Mouse (Mus musculus) MEL (cell line): ENCODE measurements around the gene Fam241a. TPM values are rescaled to one million over a fixed set of nuclear protein-coding genes. Genes with fewer than 3 reads are reported as not detected.

Source experiments
- DNase-seq: peaks from one replicate; pipeline ENCODE4 v3.0.0; 2011; ENCODE audit warnings: low read depth, low spot score
- H3K27ac ChIP-seq: 2 replicates; pipeline ENCODE4 v1.5.1; 2012; ENCODE audit warnings: low read depth, mild to moderate bottlenecking, control low read depth, low read length, moderate library complexity; ENCODE audit not compliant: control insufficient read depth
- H3K27me3 ChIP-seq, 2 experiments: fragments of 150-350 bp in 1 of 2; sonication (generic) in 1 of 2; 2 replicates each; pipeline ENCODE4 v1.6.1; 2012; ENCODE audit warnings: low read length in 2 of 2, mild to moderate bottlenecking in 2 of 2, improper control_type of control experiment in 1 of 2, moderate library complexity in 1 of 2; ENCODE audit not compliant: insufficient read depth in 2 of 2, control insufficient read depth in 1 of 2
- H3K36me3 ChIP-seq, 2 experiments: 2 replicates each; pipeline ENCODE4 v1.6.1; 2012 to 2014; ENCODE audit warnings: low read length in 2 of 2, improper control_type of control experiment in 1 of 2, inconsistent platforms in 1 of 2, mild to moderate bottlenecking in 1 of 2; ENCODE audit not compliant: insufficient read depth in 2 of 2, control insufficient read depth in 1 of 2
- H3K4me1 ChIP-seq, 2 experiments: fragments of 150-350 bp in 1 of 2; sonication (generic) in 1 of 2; 2 replicates each; pipeline ENCODE4 v1.6.1; 2012; ENCODE audit warnings: low read length in 2 of 2, improper control_type of control experiment in 1 of 2, mild to moderate bottlenecking in 1 of 2; ENCODE audit not compliant: insufficient read depth in 2 of 2, control insufficient read depth in 1 of 2
- H3K4me3 ChIP-seq, 2 experiments: fragments of 150-350 bp in 1 of 2; sonication (generic) in 1 of 2; 2 replicates each; pipeline ENCODE4 v1.5.1; 2012; ENCODE audit warnings: low read depth in 2 of 2, low read length in 2 of 2, mild to moderate bottlenecking in 2 of 2, moderate library complexity in 2 of 2, control low read depth in 1 of 2, improper control_type of control experiment in 1 of 2; ENCODE audit not compliant: control insufficient read depth in 1 of 2, insufficient read depth in 1 of 2
- H3K79me2 ChIP-seq: 2 replicates; pipeline ENCODE4 v1.6.1; 2012; ENCODE audit warnings: mild to moderate bottlenecking, low read length, moderate library complexity; ENCODE audit not compliant: control insufficient read depth, poor library complexity, insufficient read depth
- H3K9ac ChIP-seq: 2 replicates; pipeline ENCODE4 v1.6.1; 2012; ENCODE audit warnings: low read depth, mild to moderate bottlenecking, control low read depth, low read length, moderate library complexity; ENCODE audit not compliant: control insufficient read depth, poor library complexity, severe bottlenecking
- H3K9me3 ChIP-seq: fragments of 150-350 bp; sonication (generic); replicated peaks from 2 replicates; pipeline ENCODE4 v1.6.1; 2012; ENCODE audit warnings: mild to moderate bottlenecking, low read length, improper control_type of control experiment, moderate library complexity; ENCODE audit not compliant: insufficient read depth
- CHD1 ChIP-seq: IDR thresholded peaks from 2 replicates; pipeline ENCODE4 v1.6.1; 2012; ENCODE audit warnings: low read depth, mild to moderate bottlenecking, inconsistent platforms, low read length, improper control_type of control experiment
- CHD2 ChIP-seq: IDR thresholded peaks from 2 replicates; pipeline ENCODE4 v1.6.1; 2011; ENCODE audit warnings: low read length, improper control_type of control experiment
- CTCF ChIP-seq, 3 experiments: IDR thresholded peaks in 2 of 3; conservative IDR thresholded peaks in 1 of 3; 2 replicates each; pipeline ENCODE4 v1.5.1; 2011 to 2012; ENCODE audit warnings: low read length in 3 of 3, low read depth in 2 of 3, mild to moderate bottlenecking in 2 of 3, improper control_type of control experiment in 1 of 3, inconsistent platforms in 1 of 3, mixed read lengths in 1 of 3, moderate library complexity in 1 of 3; ENCODE audit not compliant: control insufficient read depth in 1 of 3, insufficient read depth in 1 of 3, poor library complexity in 1 of 3, severe bottlenecking in 1 of 3
- E2F4 ChIP-seq: IDR thresholded peaks from 2 replicates; pipeline ENCODE4 v1.6.1; 2011; ENCODE audit warnings: low read depth, low read length, improper control_type of control experiment, borderline replicate concordance
- ELF1 ChIP-seq: IDR thresholded peaks from 2 replicates; pipeline ENCODE4 v1.6.1; 2014; ENCODE audit warnings: low read depth, mild to moderate bottlenecking, inconsistent platforms, low read length, improper control_type of control experiment, moderate library complexity
- GATA1 ChIP-seq: IDR thresholded peaks from 2 replicates; pipeline ENCODE4 v1.6.1; 2011; ENCODE audit warnings: low read depth, low read length, improper control_type of control experiment
- KAT2A ChIP-seq: conservative IDR thresholded peaks from 2 replicates; pipeline ENCODE4 v1.6.1; 2012; ENCODE audit warnings: low read depth, low read length, improper control_type of control experiment, inconsistent platforms
- MAFK ChIP-seq: IDR thresholded peaks from 2 replicates; pipeline ENCODE4 v1.6.1; 2011; ENCODE audit warnings: low read depth, mild to moderate bottlenecking, low read length, improper control_type of control experiment, borderline replicate concordance
- MAZ ChIP-seq: IDR thresholded peaks from 2 replicates; pipeline ENCODE4 v1.6.1; 2012; ENCODE audit warnings: low read depth, mild to moderate bottlenecking, inconsistent platforms, low read length, improper control_type of control experiment
- MEF2A ChIP-seq: IDR thresholded peaks from 2 replicates; pipeline ENCODE4 v1.6.1; 2014; ENCODE audit warnings: low read depth, mild to moderate bottlenecking, inconsistent platforms, low read length, improper control_type of control experiment; ENCODE audit not compliant: poor library complexity, insufficient replicate concordance, severe bottlenecking; ENCODE audit errors: extremely low read depth
- MYB ChIP-seq: IDR thresholded peaks from 2 replicates; pipeline ENCODE4 v1.6.1; 2011; ENCODE audit warnings: mild to moderate bottlenecking, low read depth, low read length, improper control_type of control experiment
- MYC ChIP-seq: IDR thresholded peaks from 2 replicates; pipeline ENCODE4 v1.6.1; 2011; ENCODE audit warnings: low read depth, mild to moderate bottlenecking, low read length, improper control_type of control experiment, moderate library complexity
- NRF1 ChIP-seq: IDR thresholded peaks from 2 replicates; pipeline ENCODE4 v1.6.1; 2014; ENCODE audit warnings: low read depth, mild to moderate bottlenecking, inconsistent platforms, low read length, improper control_type of control experiment, moderate library complexity; ENCODE audit not compliant: poor library complexity, insufficient read depth, severe bottlenecking
- POLR2A ChIP-seq, 2 experiments: IDR thresholded peaks; 2 replicates each; pipeline ENCODE4 v1.6.1; 2011 to 2012; ENCODE audit warnings: low read length in 2 of 2, mild to moderate bottlenecking in 2 of 2, control low read depth in 1 of 2, improper control_type of control experiment in 1 of 2, low read depth in 1 of 2, moderate library complexity in 1 of 2; ENCODE audit not compliant: control insufficient read depth in 1 of 2, insufficient read depth in 1 of 2, poor library complexity in 1 of 2
- RAD21 ChIP-seq: IDR thresholded peaks from 2 replicates; pipeline ENCODE4 v1.6.1; 2011; ENCODE audit warnings: mild to moderate bottlenecking, low read depth, low read length, improper control_type of control experiment
- SMC3 ChIP-seq: IDR thresholded peaks from 2 replicates; pipeline ENCODE4 v1.6.1; 2011; ENCODE audit warnings: low read depth, low read length, improper control_type of control experiment
- TAL1 ChIP-seq: IDR thresholded peaks from 2 replicates; pipeline ENCODE4 v1.6.1; 2012; ENCODE audit warnings: mild to moderate bottlenecking, inconsistent platforms, low read length, moderate library complexity, mixed read lengths
- TCF12 ChIP-seq: IDR thresholded peaks from 2 replicates; pipeline ENCODE4 v1.6.1; 2014; ENCODE audit warnings: low read depth, mild to moderate bottlenecking, inconsistent platforms, low read length, improper control_type of control experiment, moderate library complexity
- UBTF ChIP-seq: IDR thresholded peaks from 2 replicates; pipeline ENCODE4 v1.6.1; 2012; ENCODE audit warnings: low read depth, mild to moderate bottlenecking, inconsistent platforms, low read length, improper control_type of control experiment, moderate library complexity, borderline replicate concordance; ENCODE audit not compliant: insufficient read depth
- USF1 ChIP-seq: IDR thresholded peaks from 2 replicates; pipeline ENCODE4 v1.6.1; 2014; ENCODE audit warnings: low read depth, mild to moderate bottlenecking, inconsistent platforms, low read length, improper control_type of control experiment, moderate library complexity
- ZNF384 ChIP-seq: IDR thresholded peaks from 2 replicates; pipeline ENCODE4 v1.6.1; 2012; ENCODE audit warnings: low read depth, mild to moderate bottlenecking, inconsistent platforms, low read length, improper control_type of control experiment
- polyA plus RNA-seq, 2 experiments: library from polyadenylated mRNA; stranded (reverse) in 1 of 2; unstranded in 1 of 2; fragments of >175 nt in 1 of 2; fragments of >200 nt in 1 of 2; gene quantifications; 2 replicates each; pipeline versions ENCODE4 v1.2.1 to v1.2.4; 2012; ENCODE audit warnings: low replicate concordance in 2 of 2, low read depth in 1 of 2; ENCODE audit not compliant: insufficient read length in 2 of 2, insufficient read depth in 1 of 2, missing spikeins in 1 of 2
- total RNA-seq: library from RNA; depleted of rRNA; stranded (reverse); fragments of 300-350 nt; gene quantifications from 2 replicates; pipeline ENCODE4 v1.2.3, GENCODE M21; 2012

Gene Fam241a
- total and polyA plus RNA-seq, 3 experiments: 30.2 to 32.0 TPM; not detected in 1

DNA sequence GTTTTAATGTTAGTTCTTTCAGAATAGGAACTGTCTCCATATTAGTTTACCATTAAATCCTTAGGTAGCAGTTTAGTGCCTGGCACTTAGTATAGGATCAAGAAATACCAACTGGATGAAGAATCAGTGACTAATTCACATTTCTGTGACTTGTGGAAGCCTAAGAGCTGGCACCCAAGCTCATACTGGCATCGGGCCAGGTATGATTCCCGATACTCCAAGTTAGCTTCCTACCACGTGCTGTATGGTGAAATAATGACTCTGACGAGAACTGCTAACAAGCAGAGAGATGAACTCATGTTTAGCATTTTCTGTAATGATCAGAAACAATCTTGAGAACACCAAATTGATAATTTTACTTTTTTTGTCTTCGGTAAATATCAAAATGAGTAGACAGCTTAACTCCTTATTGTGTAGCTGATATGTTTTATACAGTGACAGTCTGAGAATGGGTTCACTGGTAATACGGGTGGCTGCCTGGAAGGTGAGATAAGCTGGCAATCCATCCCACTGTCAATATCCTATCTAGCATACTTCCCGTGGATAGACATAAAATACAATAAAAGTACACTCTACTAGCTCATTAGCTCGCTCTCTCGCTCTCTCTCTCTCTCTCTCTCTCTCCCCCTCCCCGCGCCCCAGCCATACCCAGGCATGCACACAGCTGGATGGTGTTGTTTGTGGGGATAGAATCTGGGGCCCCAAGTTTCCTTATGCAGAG, 47.9 kb downstream of the Fam241a start (continued):
- TF ChIP-seq E2F4 (no peak), MYB (no peak), RAD21 (no peak), CTCF (IDR thresholded peaks at IDR 0.05 in 2 of 3, conservative IDR thresholded peaks at IDR 0.05 in 1 of 3; ENCODE audit: control insufficient read depth in 1 of 3, insufficient read depth in 1 of 3, low read depth in 2 of 3, low read length in 3 of 3, poor library complexity in 1 of 3, severe bottlenecking in 1 of 3) (no peak), TAL1 (peak; percentile 74), MAZ (peak; percentile 44; the same call in 1 of the 2 replicates), SMC3 (no peak)

DNA sequence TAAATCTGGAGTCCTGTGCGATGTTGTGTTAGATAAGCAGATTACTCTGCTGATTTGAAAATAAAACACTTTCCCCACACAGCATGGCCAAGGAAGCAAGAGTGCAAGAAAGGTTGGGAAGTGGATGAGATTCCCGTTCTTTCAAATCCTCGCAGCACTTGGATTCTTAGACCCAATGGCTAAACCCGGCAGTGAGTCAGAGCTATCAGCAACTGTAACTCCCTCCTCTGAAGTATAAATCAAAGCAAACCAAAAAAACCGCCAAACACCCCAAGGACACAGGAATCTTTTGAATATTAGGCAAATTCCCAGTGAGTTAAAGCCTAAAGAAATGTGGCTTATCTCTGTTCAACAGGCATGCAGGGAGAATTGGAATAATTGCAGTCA, 52.2 kb downstream of the Fam241a start:
- Histone ChIP-seq H3K36me3 (peaks cover 0 to 17% of the 10 kb centered on the region in 2 experiments; a peak in 2 of 4 replicates), H3K4me3 (no peak overlapping the region), H3K4me1 (peaks cover 6 to 13% of the 10 kb centered on the region in 2 experiments), H3K79me2 (no peaks in the 10 kb centered on the region), H3K9ac (no peak overlapping the region), H3K9me3 (no peaks in the 10 kb centered on the region), H3K27me3 (no peaks in the 10 kb centered on the region), H3K27ac (no peak overlapping the region)
- DNase-seq: no peak
- TF ChIP-seq POLR2A (IDR thresholded peaks at IDR 0.05; ENCODE audit: control insufficient read depth in 1 of 2, insufficient read depth in 1 of 2, low read depth in 1 of 2, low read length in 2 of 2, poor library complexity in 1 of 2) (no peak), USF1 (no peak), TCF12 (no peak), CHD1 (no peak)

GRCm38 (mm10) chr3:127843324-127843940, 52.7 kb downstream of the Fam241a start:
- Histone ChIP-seq H3K9me3 (no peaks in the 10 kb centered on the region), H3K27ac (no peak overlapping the region), H3K79me2 (no peaks in the 10 kb centered on the region), H3K27me3 (no peaks in the 10 kb centered on the region), H3K9ac (no peak overlapping the region), H3K4me1 (peaks cover 3 to 15% of the 10 kb centered on the region in 2 experiments), H3K4me3 (no peak overlapping the region), H3K36me3 (peaks cover 0 to 18% of the 10 kb centered on the region in 2 experiments; a peak in 2 of 4 replicates)
- peak; percentile 52 for DNase-seq
- no peak for TF ChIP-seq MYC
- no peak for TF ChIP-seq MAZ
- TF ChIP-seq ELF1: no peak
- no peak for TF ChIP-seq CHD2
- TF ChIP-seq ZNF384: no peak
- no peak for TF ChIP-seq CHD1
- no peak for TF ChIP-seq POLR2A (IDR thresholded peaks at IDR 0.05; ENCODE audit: control insufficient read depth in 1 of 2, insufficient read depth in 1 of 2, low read depth in 1 of 2, low read length in 2 of 2, poor library complexity in 1 of 2)
- TF ChIP-seq MEF2A: no peak
- no peak for TF ChIP-seq KAT2A
- TF ChIP-seq MYB: no peak
- no peak for TF ChIP-seq MAFK
- TF ChIP-seq GATA1: no peak
- no peak for TF ChIP-seq NRF1
- no peak for TF ChIP-seq UBTF
